Mouse (Mus musculus): ENCODE measurements around the gene Auh.
A peak's percentile ranks its signal among the peaks of the same experiment; 100 is the strongest.

The Auh gene

DNA sequence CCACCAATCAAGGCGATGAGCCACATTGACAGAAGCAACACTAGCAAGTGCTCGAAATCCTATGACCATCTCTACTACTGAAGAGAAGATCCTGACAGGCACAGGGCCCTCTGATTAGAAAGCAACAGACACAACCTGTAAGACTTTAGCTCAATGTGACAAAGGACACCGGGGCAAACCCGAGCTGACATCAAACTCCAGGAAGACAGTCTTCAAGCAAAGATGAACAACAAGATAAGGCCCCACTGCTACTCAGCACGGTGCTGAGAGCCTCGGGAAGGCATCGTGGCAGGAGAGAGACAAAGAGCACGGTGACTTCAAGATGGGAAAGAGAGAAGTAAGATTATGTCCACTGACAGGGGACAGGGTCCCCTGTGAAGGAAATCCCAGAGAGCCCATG, 7.5 kb downstream of the Auh start:
- DNase-seq (ENCODE audit: low spot score in 2 of 2): no peak

DNA sequence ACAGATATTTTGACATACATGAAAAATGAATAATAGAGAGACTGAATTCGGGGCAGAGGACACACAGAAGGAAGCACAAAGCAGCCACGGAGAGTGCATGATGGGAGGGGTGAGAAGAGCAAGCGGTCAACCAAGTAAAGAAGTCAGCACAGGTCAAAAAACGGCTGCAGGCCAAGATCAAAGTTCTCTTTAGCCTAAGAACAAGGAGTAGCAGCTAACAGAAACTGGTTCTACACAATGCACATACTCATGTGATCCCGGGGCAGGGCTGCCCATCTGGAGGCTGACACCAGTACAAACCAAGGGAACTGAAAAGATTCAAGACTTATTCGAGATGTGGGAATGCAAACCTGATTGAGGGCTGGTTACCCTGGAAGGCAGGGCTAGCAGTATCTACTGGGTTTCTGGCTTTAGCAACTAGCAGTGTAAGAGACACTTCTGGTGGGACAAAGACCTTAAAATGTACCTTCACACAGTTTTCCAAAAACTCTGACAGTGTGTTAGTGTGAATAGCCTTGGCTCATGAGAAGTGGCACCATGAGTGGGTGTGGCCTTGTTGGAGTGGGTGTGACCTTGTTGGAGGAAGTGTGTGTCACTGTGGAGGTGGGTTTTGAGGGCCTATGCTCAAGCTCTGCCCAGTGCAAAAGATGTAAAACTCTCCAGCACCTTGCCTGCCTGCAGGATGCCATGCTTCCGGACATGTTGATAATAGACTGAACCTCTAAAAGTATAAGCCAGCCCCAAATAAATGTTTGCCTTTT, 8.2 kb downstream of the Auh start:
- DNase-seq (ENCODE audit: low spot score in 2 of 2): no peak

GRCm38 (mm10) chr13:52919790-52920352, 9.6 kb downstream of the Auh start:
- DNase-seq (ENCODE audit: low spot score in 2 of 2): no peak

DNA sequence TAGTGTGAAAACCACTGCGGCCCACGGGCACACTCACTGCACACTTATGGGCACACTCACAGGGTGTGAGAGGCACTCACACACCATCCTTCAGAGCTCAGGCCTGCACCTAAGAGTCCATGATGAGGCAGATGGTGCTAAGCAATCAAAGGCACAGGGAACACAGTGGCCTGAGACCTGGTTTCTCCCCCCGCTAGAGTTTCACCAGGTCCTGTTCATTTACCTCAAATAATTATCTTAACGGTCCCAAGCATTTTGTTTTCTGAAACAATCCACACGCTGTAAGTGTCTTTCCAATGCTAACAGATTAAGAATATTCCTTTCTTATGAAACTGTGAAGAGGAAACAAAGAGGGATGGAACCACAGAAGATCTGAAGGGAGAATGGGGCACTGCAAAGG, 11.1 kb downstream of the Auh start:
- DNase-seq (ENCODE audit: low spot score in 2 of 2): no peak

DNA sequence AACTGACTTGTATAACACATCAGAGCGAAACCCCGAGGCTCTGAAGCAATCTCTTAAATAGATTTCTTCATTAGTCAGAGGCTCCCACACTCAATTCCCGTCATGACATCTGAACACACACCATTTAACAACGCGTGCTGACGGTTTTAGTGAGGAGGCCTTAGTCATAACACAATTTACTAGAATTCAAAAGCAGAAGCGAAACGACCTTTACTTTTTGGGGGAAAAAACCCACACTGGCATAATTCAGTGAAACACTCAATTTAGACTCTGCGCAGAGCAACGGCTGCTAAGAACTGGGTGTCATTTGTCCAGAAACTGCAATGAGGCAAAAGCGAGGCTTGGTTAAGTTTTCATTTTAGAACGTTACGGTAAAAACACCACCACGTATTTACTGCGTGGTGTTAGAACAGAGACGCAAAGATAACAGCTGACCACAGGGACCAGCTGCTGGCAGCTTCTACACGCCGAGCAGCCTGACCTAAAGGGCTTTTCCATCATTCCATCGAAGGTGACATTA, 14.8 kb downstream of the Auh start:
- peak in 1 of 2 experiments; percentile 16 for DNase-seq (ENCODE audit: low spot score in 2 of 2)

GRCm38 (mm10) chr13:52913926-52914325, 15.6 kb downstream of the Auh start:
- DNase-seq (ENCODE audit: low spot score in 2 of 2): no peak

- no peak for DNase-seq (ENCODE audit: low spot score in 2 of 2)
Measured at GRCm38 (mm10) chr13:52912495-52912894, 17.0 kb downstream of the Auh start.

DNA sequence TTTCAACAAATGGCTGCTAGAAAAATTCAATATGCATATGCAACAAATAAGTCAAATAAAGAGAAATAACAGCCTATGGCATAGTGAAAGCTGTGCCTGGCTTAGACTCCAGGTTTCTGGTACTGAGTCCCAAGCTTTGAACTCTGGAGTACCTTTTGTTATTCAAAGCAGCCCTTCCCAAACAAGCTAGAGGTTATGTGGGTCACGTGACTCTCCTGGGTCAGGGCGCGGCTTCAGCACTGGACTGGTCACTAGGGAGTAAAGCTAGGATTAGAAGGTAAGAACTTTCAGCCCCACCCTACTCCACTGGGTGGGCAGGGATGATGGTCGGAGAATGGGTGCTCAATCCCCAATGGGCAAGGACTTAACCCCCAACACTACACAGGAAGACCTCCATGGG, 18.2 kb downstream of the Auh start:
- DNase-seq (ENCODE audit: low spot score in 2 of 2): no peak

GRCm38 (mm10) chr13:52906296-52906695, 23.2 kb downstream of the Auh start:
- no peak for DNase-seq (ENCODE audit: low spot score in 2 of 2)

DNA sequence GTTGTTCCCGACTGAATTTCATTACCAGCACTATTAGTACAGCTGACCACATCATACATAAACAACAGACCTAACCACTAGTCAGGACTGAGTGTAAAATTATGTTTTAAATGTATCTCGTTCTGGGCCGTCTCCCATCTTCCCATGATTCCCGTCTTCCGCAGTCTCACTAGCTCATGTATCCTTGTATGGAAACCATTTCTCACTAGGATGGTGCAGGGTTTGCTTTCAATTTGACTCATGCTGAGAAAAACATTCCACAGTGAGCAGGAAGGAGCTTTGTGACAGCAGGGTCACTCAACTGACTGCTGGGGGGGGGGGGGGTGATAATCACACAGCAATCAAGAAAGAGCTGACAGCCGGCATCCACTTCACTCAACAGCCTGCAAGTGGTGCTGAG, 25.3 kb downstream of the Auh start:
- no peak for DNase-seq (ENCODE audit: low spot score in 2 of 2)

- DNase-seq (ENCODE audit: low spot score in 2 of 2): no peak
Measured at GRCm38 (mm10) chr13:52903767-52904166, 25.7 kb downstream of the Auh start.

DNA sequence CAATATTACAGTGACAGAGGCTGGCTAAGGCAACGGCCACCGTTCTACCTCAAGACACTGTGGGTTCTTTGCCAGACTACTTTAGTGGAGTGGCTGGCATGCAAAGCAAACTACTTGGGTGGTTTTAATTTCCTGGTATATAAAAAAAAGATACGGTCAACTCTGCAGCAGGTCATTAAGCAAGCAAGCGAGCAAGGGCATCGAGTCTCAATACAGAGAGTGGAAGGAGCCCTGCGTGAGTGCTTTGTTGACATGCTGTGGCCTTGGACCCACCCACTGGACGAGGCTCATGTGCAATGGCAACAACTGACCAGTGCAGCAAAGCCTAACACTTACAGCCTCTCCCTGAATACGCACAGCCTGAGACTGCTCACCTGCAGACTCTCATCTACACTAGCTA, 27.0 kb downstream of the Auh start:
- no peak for DNase-seq (ENCODE audit: low spot score in 2 of 2)

GRCm38 (mm10) chr13:52899664-52900063, 29.8 kb downstream of the Auh start:
- DNase-seq (ENCODE audit: low spot score in 2 of 2): no peak

DNA sequence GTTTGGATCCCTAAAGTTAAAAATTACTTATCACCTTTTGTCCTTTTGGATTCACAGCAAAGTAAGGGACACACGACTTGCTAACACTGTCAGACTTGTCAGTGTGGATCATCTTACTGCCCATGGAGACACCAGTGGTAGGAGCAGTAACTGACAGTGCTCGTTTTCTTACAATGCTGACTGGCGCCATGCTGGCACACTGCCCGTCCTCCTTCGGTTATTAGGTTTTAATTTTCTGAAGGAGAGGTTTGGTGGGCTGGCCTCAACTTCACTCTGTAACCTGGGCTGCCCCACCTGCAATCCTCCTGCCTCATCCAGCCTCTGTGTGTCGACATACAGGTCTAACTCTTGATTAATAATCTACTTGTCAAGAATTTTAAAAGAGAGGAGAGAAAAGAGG, 31.7 kb downstream of the Auh start:
- DNase-seq (ENCODE audit: low spot score in 2 of 2): no peak

DNA sequence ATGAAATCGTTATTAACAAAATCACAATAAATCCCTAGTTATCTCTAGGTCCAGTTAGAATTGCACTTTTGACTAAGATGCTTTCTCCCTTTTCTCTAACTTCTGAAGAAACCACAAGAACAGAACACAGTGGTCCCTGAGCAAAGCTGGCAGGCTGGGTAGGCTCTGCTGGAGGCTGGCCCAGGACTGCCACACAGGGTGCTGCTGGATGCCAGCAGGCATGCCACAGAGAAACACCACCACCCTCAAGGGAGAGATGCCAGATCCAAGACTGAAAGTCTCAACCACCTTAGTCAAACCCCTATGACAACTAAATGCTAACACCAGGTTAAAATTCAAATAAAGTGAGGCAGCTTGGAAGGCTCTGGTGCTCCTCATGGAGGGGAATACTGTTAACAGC, 36.7 kb downstream of the Auh start:
- DNase-seq (ENCODE audit: low spot score in 2 of 2): peak; percentile 59

DNA sequence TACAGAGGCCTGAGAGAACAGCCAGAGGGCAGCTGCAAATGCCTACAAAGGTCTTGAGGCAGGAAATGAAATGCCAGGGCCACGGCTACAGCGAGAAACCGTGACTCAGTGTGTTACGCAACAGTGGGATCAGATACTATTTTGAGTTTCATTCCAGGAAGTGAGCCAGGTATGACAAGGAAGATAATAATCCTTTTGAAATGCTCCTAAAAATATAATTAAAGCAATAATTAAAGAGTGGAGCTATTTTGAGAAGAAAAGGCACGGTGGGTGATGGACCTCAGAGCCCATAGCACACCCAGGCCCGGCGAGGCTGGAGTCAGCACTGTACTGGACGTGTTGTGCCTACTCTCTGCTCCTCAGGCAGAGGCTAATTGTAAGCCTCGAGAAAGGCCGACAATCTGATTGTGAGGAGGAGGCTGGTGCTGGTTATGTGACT, 37.4 kb downstream of the Auh start:
- peak; percentile 31 to 33 for DNase-seq (ENCODE audit: low spot score in 2 of 2)

- DNase-seq (ENCODE audit: low spot score in 2 of 2): no peak
Measured at GRCm38 (mm10) chr13:52890313-52890712, 39.2 kb downstream of the Auh start.

- no peak for DNase-seq (ENCODE audit: low spot score in 2 of 2)
Measured at GRCm38 (mm10) chr13:52886779-52887178, 42.7 kb downstream of the Auh start.

DNA sequence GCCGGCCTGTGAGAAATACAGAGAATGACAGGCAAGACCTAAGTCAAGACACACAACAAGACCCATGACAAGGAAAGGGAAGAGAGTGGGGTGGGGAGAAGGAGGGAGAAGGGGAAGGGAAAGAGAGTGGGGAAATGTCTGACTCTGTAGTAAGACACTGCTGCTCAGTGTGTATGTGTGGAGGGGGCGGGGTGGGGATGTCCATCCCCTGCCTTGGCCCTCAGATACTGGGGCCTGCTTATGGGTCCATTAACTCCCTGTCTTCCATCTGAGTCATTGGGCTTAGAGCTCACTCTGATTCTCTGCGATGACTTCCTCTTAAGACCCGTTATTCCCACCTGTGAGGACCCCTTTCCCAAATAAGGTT, 45.5 kb downstream of the Auh start:
- DNase-seq (ENCODE audit: low spot score in 2 of 2): no peak

GRCm38 (mm10) chr13:52883084-52883959, 46.2 kb downstream of the Auh start:
- DNase-seq (ENCODE audit: low spot score in 2 of 2): no peak

DNA sequence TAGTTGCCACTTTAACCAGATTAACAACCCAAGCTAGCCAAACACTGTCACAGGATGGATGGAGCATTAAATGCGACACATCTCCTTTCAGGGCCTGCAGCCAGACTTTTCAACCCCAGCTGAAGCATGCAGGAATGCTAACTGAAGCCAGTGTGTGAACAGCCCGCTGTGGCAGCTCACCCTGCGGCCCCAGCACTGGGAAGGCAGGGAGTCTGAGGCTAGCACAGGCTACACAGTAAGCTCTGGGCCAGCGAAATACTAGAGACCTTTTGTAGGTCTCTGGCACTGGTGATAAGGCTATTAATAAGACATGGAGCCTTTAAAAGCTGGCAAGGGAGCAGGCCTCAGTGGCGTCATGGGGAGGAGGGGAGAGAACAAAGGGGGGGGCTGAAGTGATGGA, 49.1 kb downstream of the Auh start:
- DNase-seq (ENCODE audit: low spot score in 2 of 2): no peak

DNA sequence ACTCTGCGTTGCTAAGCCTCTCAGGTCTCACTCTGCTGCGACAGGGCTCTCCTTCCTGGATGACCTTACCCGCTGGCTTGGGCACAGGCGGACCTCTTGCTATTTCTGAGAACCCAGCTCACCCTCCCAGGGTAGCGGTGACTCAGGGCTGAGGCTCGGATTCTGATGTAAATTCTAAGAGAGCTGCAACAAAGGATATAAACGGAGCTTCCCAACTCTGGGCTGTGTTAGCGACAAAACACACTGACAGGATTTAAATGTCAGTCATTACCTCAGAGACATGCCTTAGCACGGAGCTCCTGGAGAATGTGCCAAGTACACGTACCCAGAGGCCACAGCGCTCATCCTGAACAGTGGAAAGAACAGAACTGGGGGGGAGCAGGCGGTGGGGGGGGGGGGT, 49.6 kb downstream of the Auh start:
- no peak for DNase-seq (ENCODE audit: low spot score in 2 of 2)

DNA sequence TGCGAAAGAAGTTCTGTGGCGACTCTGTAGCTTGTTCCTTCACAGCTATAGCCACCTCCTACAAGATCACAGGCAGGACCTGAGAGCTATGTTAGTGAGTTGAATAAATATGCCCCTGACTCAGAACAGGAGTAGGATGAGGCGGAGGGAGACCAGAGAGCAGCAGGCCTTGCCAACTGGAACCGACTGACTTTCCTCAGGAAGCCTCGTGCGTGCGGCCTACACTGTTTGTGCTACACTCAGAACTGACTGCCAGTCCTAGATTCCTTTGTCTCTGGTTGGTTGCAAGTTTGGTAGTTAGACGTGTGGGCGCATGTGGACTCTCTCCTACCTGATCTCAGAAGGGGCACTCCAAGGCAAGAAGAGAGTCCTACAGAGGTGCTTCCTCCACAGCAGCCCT, 50.2 kb downstream of the Auh start:
- DNase-seq (ENCODE audit: low spot score in 2 of 2): peak; percentile 36 to 74

All from right cerebral cortex, postnatal 36 days (tissue).